ENCODE assay signal across 10 mouse cellular contexts in genomic region chr5:114680676-114681285, GRCm38 (mm10). TPM values are rescaled to one million over a fixed set of nuclear protein-coding genes. Genes with fewer than 3 reads are reported as not detected.
DNase-seq lines count a peak whose midpoint lies in the region; ATAC-seq and TF ChIP-seq lines count a peak whose summit lies in the region.
"Had no signal": no experiment of that assay in that cellular context is flagged by ENCODE, and none has a peak within 500 bp of the region (broad histone marks: within the 10 kb centered on the region; RNA-seq: fewer than 3 reads in every experiment).

No protein-coding gene starts in this region.

- no peak for TF ChIP-seq CTCF in lung, postnatal 0 days (IDR thresholded peaks at IDR 0.05)

- H3K27me3 ChIP-seq in hindbrain, embryonic 15.5 days, result no peaks in the 10 kb centered on the region
- no peaks in the 10 kb centered on the region for H3K27me3 ChIP-seq in hindbrain, embryonic 12.5 days
- H3K27me3 ChIP-seq in lung, postnatal 0 days (replicated peaks; ENCODE audit: insufficient read depth, low read length), result no peaks in the 10 kb centered on the region

- no peak overlapping the region for H3K9ac ChIP-seq in hindbrain, embryonic 15.5 days
- H3K9ac ChIP-seq in hindbrain, embryonic 12.5 days, result no peak overlapping the region
- H3K9ac ChIP-seq in lung, postnatal 0 days (replicated peaks; ENCODE audit: low read depth), result 0 out of 2 replicates have a peak overlapping the region, but pooled peaks have one; percentile 5

- H3K27ac ChIP-seq in hindbrain, embryonic 15.5 days (replicated peaks), result 0 out of 2 replicates have a peak overlapping the region, but pooled peaks have one; percentile 9
- no peak overlapping the region for H3K27ac ChIP-seq in hindbrain, embryonic 12.5 days
- H3K27ac ChIP-seq in lung, postnatal 0 days (ENCODE audit: low read length), result peak overlapping the region; percentile 68

- H3K4me1 ChIP-seq in hindbrain, embryonic 15.5 days (replicated peaks), result peaks cover 19% of the 10 kb centered on the region
- H3K4me1 ChIP-seq in hindbrain, embryonic 12.5 days, result peaks cover 32% of the 10 kb centered on the region
- peaks cover 3% of the 10 kb centered on the region; the same call in 1 of the 2 replicates for H3K4me1 ChIP-seq in lung, postnatal 0 days (ENCODE audit: insufficient read depth, low read depth, low read length)

- H3K36me3 ChIP-seq in hindbrain, embryonic 15.5 days, result peaks cover 15% of the 10 kb centered on the region
- H3K36me3 ChIP-seq in hindbrain, embryonic 12.5 days, result peaks cover 16% of the 10 kb centered on the region
- peaks cover 3% of the 10 kb centered on the region; the same call in 1 of the 2 replicates for H3K36me3 ChIP-seq in lung, postnatal 0 days (ENCODE audit: insufficient read depth, low read length)

- WGBS in hindbrain, embryonic 15.5 days, result 82% methylated on average over 19 of the region's 19 CpGs
- WGBS in hindbrain, embryonic 12.5 days, result 73% methylated on average over 19 of the region's 19 CpGs
- 29% methylated on average over 19 of the region's 19 CpGs for WGBS in lung, postnatal 0 days

- H3K4me3 ChIP-seq in hindbrain, embryonic 15.5 days, result no peak overlapping the region
- H3K4me3 ChIP-seq in hindbrain, embryonic 12.5 days, result no peak overlapping the region
- no peak overlapping the region for H3K4me3 ChIP-seq in lung, postnatal 0 days (ENCODE audit: low read depth, low read length)

- ATAC-seq in hindbrain, embryonic 15.5 days (ENCODE audit: low FRiP score, low read depth), result no peak
- no peak for ATAC-seq in hindbrain, embryonic 12.5 days (ENCODE audit: low FRiP score)
- ATAC-seq in common myeloid progenitor, adult 5-6 weeks (replicated peaks; ENCODE audit: low read depth, poor library complexity, severe bottlenecking), result peak; percentile 69
- ATAC-seq in lung, postnatal 0 days, result peak; percentile 39; the same call in 1 of the 2 replicates

- TF ChIP-seq EP300 in lung, postnatal 0 days (IDR thresholded peaks at IDR 0.05), result no peak

- no peaks in the 10 kb centered on the region for H3K9me3 ChIP-seq in hindbrain, embryonic 15.5 days
- H3K9me3 ChIP-seq in hindbrain, embryonic 12.5 days (replicated peaks), result no peaks in the 10 kb centered on the region
- H3K9me3 ChIP-seq in lung, postnatal 0 days (ENCODE audit: low read length), result no peaks in the 10 kb centered on the region

- DNase-seq in CD4-positive helper T cell, adult 2 months (ENCODE audit: low read depth, low spot score), result peak; percentile 74
- DNase-seq in lung, postnatal 0 days (ENCODE audit: low spot score), result peak; percentile 55
- no peak for DNase-seq in layer of hippocampus, postnatal 10 days (ENCODE audit: low spot score in 2 of 2)
- no peak for DNase-seq in frontal cortex, postnatal 10 days (ENCODE audit: low spot score in 2 of 2)
- no peak for DNase-seq in kidney, postnatal 25 days
- DNase-seq: layer of hippocampus, postnatal 36 days had no signal

- H3K4me2 ChIP-seq in hindbrain, embryonic 15.5 days, result no peak overlapping the region
- no peak overlapping the region for H3K4me2 ChIP-seq in hindbrain, embryonic 12.5 days (replicated peaks)
- H3K4me2 ChIP-seq in lung, postnatal 0 days (replicated peaks; ENCODE audit: low read depth, low read length), result no peak overlapping the region

RNA-seq across cellular contexts. Expression of gene Gltp, which starts 10.0 kb away (rescaled TPM):
- 46.6 and 48.0 TPM in 2 replicates for polyA plus RNA-seq in hindbrain, embryonic 15.5 days (2015; fragmentation: Nextera tagmentation; extraction: Ambion mirVana)
- polyA plus RNA-seq in hindbrain, embryonic 12.5 days (2016; fragmentation: Nextera tagmentation; extraction: Ambion mirVana), result 60.5 and 63.3 TPM in 2 replicates
- total RNA-seq in common myeloid progenitor, adult 5-6 weeks (2017), result 40.0 and 48.6 TPM in 2 replicates
- 88.2 and 89.4 TPM in 2 replicates for polyA plus RNA-seq in lung, postnatal 0 days (2015; fragmentation: Nextera tagmentation; extraction: Ambion mirVana)
- total RNA-seq in layer of hippocampus, postnatal 10 days (2021), result 10 to 100 TPM; 25.4 to 26.7 TPM

RNA-seq across cellular contexts. Expression of gene Trpv4, which starts 22.6 kb away (rescaled TPM):
- 1.6 and 1.9 TPM in 2 replicates for polyA plus RNA-seq in hindbrain, embryonic 15.5 days (2015; fragmentation: Nextera tagmentation; extraction: Ambion mirVana)
- polyA plus RNA-seq in hindbrain, embryonic 12.5 days (2016; fragmentation: Nextera tagmentation; extraction: Ambion mirVana), result 1.3 and 1.5 TPM in 2 replicates
- total RNA-seq in common myeloid progenitor, adult 5-6 weeks (2017), result 0.19 and 1.1 TPM in 2 replicates
- polyA plus RNA-seq in lung, postnatal 0 days (2015; fragmentation: Nextera tagmentation; extraction: Ambion mirVana), result 2.2 and 3.4 TPM in 2 replicates
- total RNA-seq in layer of hippocampus, postnatal 10 days (2021), result 1 to 10 TPM; 1.0 to 2.4 TPM
- total RNA-seq: MEL had no signal

RNA-seq across cellular contexts. Expression of gene Tchp, which starts 26.8 kb away (rescaled TPM):
- polyA plus RNA-seq in hindbrain, embryonic 15.5 days (2015; fragmentation: Nextera tagmentation; extraction: Ambion mirVana), result 13.3 and 18.6 TPM in 2 replicates
- polyA plus RNA-seq in hindbrain, embryonic 12.5 days (2016; fragmentation: Nextera tagmentation; extraction: Ambion mirVana), result 19.6 and 21.1 TPM in 2 replicates
- total RNA-seq in common myeloid progenitor, adult 5-6 weeks (2017), result 9.7 and 12.3 TPM in 2 replicates
- polyA plus RNA-seq in lung, postnatal 0 days (2015; fragmentation: Nextera tagmentation; extraction: Ambion mirVana), result 9.4 and 10.0 TPM in 2 replicates
- total RNA-seq in layer of hippocampus, postnatal 10 days (2021), result 10 to 100 TPM; 14.1 to 15.8 TPM

Comparison
In these comparisons a context has a peak if more than half of its experiments do, and no peak if none do; other contexts are left out.
1. ATAC-seq: peak in common myeloid progenitor, adult 5-6 weeks (single experiment) and lung, postnatal 0 days (single experiment); none in hindbrain, embryonic 15.5 days (single experiment) and hindbrain, embryonic 12.5 days (single experiment).
2. DNase-seq: peak in CD4-positive helper T cell, adult 2 months (single experiment) and lung, postnatal 0 days (single experiment); none in layer of hippocampus, postnatal 10 days (0 of 2), frontal cortex, postnatal 10 days (0 of 2) and kidney, postnatal 25 days (0 of 2).